Mouse (Mus musculus) cortical plate, adult 2 months (tissue): ENCODE data around the gene Elf4.

Experiments used
- CTCF ChIP-seq: fragments of 200-500 bp; IDR thresholded peaks from 2 replicates; pipeline ENCODE4 v1.5.1; 2011; ENCODE audit warnings: mild to moderate bottlenecking, control low read depth, low read length; ENCODE audit not compliant: insufficient read depth; ENCODE audit errors: extremely low read depth
- POLR2A ChIP-seq: fragments of 200-500 bp; IDR thresholded peaks from 2 replicates; pipeline ENCODE4 v1.6.1; 2011; ENCODE audit warnings: mild to moderate bottlenecking, low read length, control low read depth; ENCODE audit not compliant: insufficient read depth; ENCODE audit errors: extremely low read depth

DNA sequence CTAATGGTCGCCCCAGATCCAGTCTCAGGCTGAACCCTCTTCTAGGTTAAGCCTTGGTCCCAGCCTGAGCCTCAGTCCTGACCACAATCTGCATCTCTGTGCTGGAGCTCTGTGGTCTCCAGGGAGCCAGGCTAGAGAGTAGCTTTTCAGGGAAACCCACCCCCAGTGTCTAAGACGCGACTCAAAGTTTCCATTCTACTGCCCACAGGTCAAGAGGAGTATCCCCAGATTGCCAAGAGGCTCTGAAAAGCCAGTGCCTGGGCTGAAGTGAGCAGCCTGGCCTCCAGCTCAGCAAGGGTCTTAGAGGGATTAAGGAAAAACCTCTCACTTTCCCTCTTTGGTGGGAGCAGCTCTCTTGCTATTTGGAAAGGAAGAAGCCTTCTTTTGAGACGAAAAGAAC lies 635 bp downstream of the Elf4 start:
- TF ChIP-seq POLR2A (no peak), CTCF (no peak)
